Mouse (Mus musculus) embryo, embryonic 11 days (tissue): ENCODE measurements around the gene Parp11.
A peak's percentile ranks its signal among the peaks of the same experiment; 100 is the strongest.

Experiments used
- DNase-seq: peaks from one replicate; pipeline ENCODE4 v3.0.0-alpha.2; 2015

Parp11 gene

GRCm38 (mm10) chr6:127446436-127446890 lies at the start of gene Parp11:
Gene Parp11, plus strand, starts transcription at chr6:127446840.
- peak; percentile 78 for DNase-seq

- DNase-seq: no peak
These were observed 48.6 kb upstream of the Parp11 start for GRCm38 (mm10) chr6:127398073-127398472.

GRCm38 (mm10) chr6:127401419-127401818 lies 45.2 kb upstream of the Parp11 start:
- DNase-seq: no peak

- DNase-seq: no peak
These were observed 42.4 kb upstream of the Parp11 start for GRCm38 (mm10) chr6:127404070-127404810.

GRCm38 (mm10) chr6:127405682-127406081 lies 41.0 kb upstream of the Parp11 start:
- DNase-seq: peak; percentile 42

- peak; percentile 23 for DNase-seq
These were observed 38.9 kb upstream of the Parp11 start for GRCm38 (mm10) chr6:127407742-127408141.

GRCm38 (mm10) chr6:127417525-127418184 lies 29.0 kb upstream of the Parp11 start:
- DNase-seq: peak; percentile 19

- DNase-seq: no peak
These were observed 28.3 kb upstream of the Parp11 start for GRCm38 (mm10) chr6:127418322-127418721.

- no peak for DNase-seq
These were observed 26.5 kb upstream of the Parp11 start for GRCm38 (mm10) chr6:127420115-127420514.

- no peak for DNase-seq
These were observed 21.5 kb upstream of the Parp11 start for GRCm38 (mm10) chr6:127425095-127425494.

- DNase-seq: no peak
These were observed 15.9 kb upstream of the Parp11 start for GRCm38 (mm10) chr6:127430716-127431115.

GRCm38 (mm10) chr6:127431196-127431766 lies 15.4 kb upstream of the Parp11 start:
- DNase-seq: no peak

- no peak for DNase-seq
These were observed 12.6 kb upstream of the Parp11 start for GRCm38 (mm10) chr6:127433886-127434647.

- no peak for DNase-seq
These were observed 12.0 kb upstream of the Parp11 start for GRCm38 (mm10) chr6:127434648-127434984.

- no peak for DNase-seq
These were observed 7.6 kb upstream of the Parp11 start for GRCm38 (mm10) chr6:127439063-127439462.

GRCm38 (mm10) chr6:127439540-127440195 lies 7.0 kb upstream of the Parp11 start:
- no peak for DNase-seq

GRCm38 (mm10) chr6:127440416-127441104 lies 6.1 kb upstream of the Parp11 start:
- peak; percentile 61 for DNase-seq

- no peak for DNase-seq
These were observed 4.1 kb upstream of the Parp11 start for GRCm38 (mm10) chr6:127442584-127442983.

- DNase-seq: peak; percentile 38
These were observed 2.7 kb upstream of the Parp11 start for GRCm38 (mm10) chr6:127443910-127444309.

GRCm38 (mm10) chr6:127444466-127444865 lies 2.2 kb upstream of the Parp11 start:
- no peak for DNase-seq

GRCm38 (mm10) chr6:127447686-127448460 lies 1.2 kb downstream of the Parp11 start:
- DNase-seq: no peak
